Mouse (Mus musculus): ENCODE data around the gene Mast4. TPM values are rescaled to one million over a fixed set of nuclear protein-coding genes. Genes with fewer than 3 reads are reported as not detected.

Mast4 gene
- polyA plus RNA-seq, 2 experiments, result 0.71 to 1.5 TPM

GRCm38 (mm10) chr13:103027456-103028078 lies 306.7 kb downstream of the Mast4 start:
- Histone ChIP-seq H3K4me2 (ENCODE audit: low read depth) (no peak overlapping the region), H3K4me1 (replicated peaks; ENCODE audit: control insufficient read depth in 2 of 2, insufficient read depth in 2 of 2, low read length in 1 of 2) (no peaks in the 10 kb centered on the region), H3K27me3 (ENCODE audit: control insufficient read depth, insufficient read depth, low read length) (no peaks in the 10 kb centered on the region), H3K9me3 (ENCODE audit: control insufficient read depth, low read length) (no peaks in the 10 kb centered on the region), H3K27ac (no peak overlapping the region), H3K9ac (replicated peaks) (no peak overlapping the region), H3K36me3 (replicated peaks; ENCODE audit: control insufficient read depth, insufficient read depth, low read depth) (no peaks in the 10 kb centered on the region), H3K4me3 (ENCODE audit: insufficient read depth in 1 of 2, low read depth in 2 of 2, low read length in 2 of 2) (no peak overlapping the region)
- whole genome bisulfite sequencing (ENCODE audit: insufficient replicate concordance), result 68% methylated on average over 17 of the region's 17 CpGs
- DNase-seq (ENCODE audit: low read depth in 3 of 3, low spot score in 3 of 3) (no peak), ATAC-seq (ENCODE audit: insufficient read depth) (no peak)
- no peak for TF ChIP-seq CTCF (IDR thresholded peaks at IDR 0.05; ENCODE audit: low read depth)
- TF ChIP-seq EP300 (IDR thresholded peaks at IDR 0.05; ENCODE audit: low read depth), result no peak

GRCm38 (mm10) chr13:103025461-103025860 lies 308.8 kb downstream of the Mast4 start:
- no peak overlapping the region for H3K27ac ChIP-seq
- ATAC-seq (ENCODE audit: insufficient read depth) (no peak), DNase-seq (ENCODE audit: low read depth in 3 of 3, low spot score in 3 of 3) (no peak)
- H3K9me3 ChIP-seq (ENCODE audit: control insufficient read depth, low read length), result no peaks in the 10 kb centered on the region
- no peak overlapping the region for H3K9ac ChIP-seq (replicated peaks)
- H3K4me2 ChIP-seq (ENCODE audit: low read depth), result no peak overlapping the region
- H3K27me3 ChIP-seq (ENCODE audit: control insufficient read depth, insufficient read depth, low read length), result no peaks in the 10 kb centered on the region
- H3K4me3 ChIP-seq (ENCODE audit: insufficient read depth in 1 of 2, low read depth in 2 of 2, low read length in 2 of 2), result no peak overlapping the region
- 45% methylated on average over 3 of the region's 3 CpGs for WGBS (ENCODE audit: insufficient replicate concordance)
- H3K4me1 ChIP-seq (replicated peaks; ENCODE audit: control insufficient read depth in 2 of 2, insufficient read depth in 2 of 2, low read length in 1 of 2), result no peaks in the 10 kb centered on the region
- no peak for TF ChIP-seq CTCF (IDR thresholded peaks at IDR 0.05; ENCODE audit: low read depth)
- no peaks in the 10 kb centered on the region for H3K36me3 ChIP-seq (replicated peaks; ENCODE audit: control insufficient read depth, insufficient read depth, low read depth)

DNA sequence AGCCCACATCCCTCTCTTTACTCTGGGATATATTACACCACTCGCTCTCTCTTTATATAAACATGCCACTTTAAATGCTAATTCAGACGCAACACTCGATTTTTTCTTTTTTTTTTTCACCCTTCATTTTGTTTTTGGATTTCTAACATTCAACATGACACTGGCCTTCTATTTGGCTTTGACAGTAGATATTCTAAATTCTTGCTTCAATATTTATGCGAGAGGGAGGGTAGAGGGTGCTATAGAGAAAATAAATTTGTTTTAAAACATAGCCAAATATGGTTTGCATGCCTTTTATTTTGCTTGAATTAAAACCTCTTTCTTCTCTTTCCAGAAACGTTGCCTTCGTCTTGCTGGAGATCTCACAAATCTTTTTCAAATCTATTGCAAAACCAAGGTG lies 315.8 kb downstream of the Mast4 start:
- H3K27me3 ChIP-seq (ENCODE audit: control insufficient read depth, insufficient read depth, low read length), result no peaks in the 10 kb centered on the region
- no peak overlapping the region for H3K4me2 ChIP-seq (ENCODE audit: low read depth)
- no peaks in the 10 kb centered on the region for H3K4me1 ChIP-seq (replicated peaks; ENCODE audit: control insufficient read depth in 2 of 2, insufficient read depth in 2 of 2, low read length in 1 of 2)
- H3K36me3 ChIP-seq (replicated peaks; ENCODE audit: control insufficient read depth, insufficient read depth, low read depth), result no peaks in the 10 kb centered on the region
- H3K27ac ChIP-seq, result no peak overlapping the region
- DNase-seq (ENCODE audit: low read depth in 3 of 3, low spot score in 3 of 3) (no peak), ATAC-seq (ENCODE audit: insufficient read depth) (no peak)
- TF ChIP-seq CTCF (IDR thresholded peaks at IDR 0.05; ENCODE audit: low read depth) (no peak), EP300 (IDR thresholded peaks at IDR 0.05; ENCODE audit: low read depth) (no peak)
- H3K4me3 ChIP-seq (ENCODE audit: insufficient read depth in 1 of 2, low read depth in 2 of 2, low read length in 2 of 2), result no peak overlapping the region
- H3K9me3 ChIP-seq (ENCODE audit: control insufficient read depth, low read length), result no peaks in the 10 kb centered on the region
- H3K9ac ChIP-seq (replicated peaks), result no peak overlapping the region
- WGBS (ENCODE audit: insufficient replicate concordance), result 57% methylated on average over 6 of the region's 6 CpGs

- Histone ChIP-seq H3K27me3 (ENCODE audit: control insufficient read depth, insufficient read depth, low read length) (no peaks in the 10 kb centered on the region), H3K4me1 (replicated peaks; ENCODE audit: control insufficient read depth in 2 of 2, insufficient read depth in 2 of 2, low read length in 1 of 2) (no peaks in the 10 kb centered on the region), H3K36me3 (replicated peaks; ENCODE audit: control insufficient read depth, insufficient read depth, low read depth) (no peaks in the 10 kb centered on the region), H3K4me2 (ENCODE audit: low read depth) (no peak overlapping the region), H3K4me3 (ENCODE audit: insufficient read depth in 1 of 2, low read depth in 2 of 2, low read length in 2 of 2) (no peak overlapping the region), H3K9ac (replicated peaks) (no peak overlapping the region), H3K27ac (no peak overlapping the region), H3K9me3 (ENCODE audit: control insufficient read depth, low read length) (no peaks in the 10 kb centered on the region)
- WGBS (ENCODE audit: insufficient replicate concordance), result 63% methylated on average over 3 of the region's 3 CpGs
- no peak for ATAC-seq (ENCODE audit: insufficient read depth)
- no peak for DNase-seq (ENCODE audit: low read depth in 3 of 3, low spot score in 3 of 3)
- TF ChIP-seq CTCF (IDR thresholded peaks at IDR 0.05; ENCODE audit: low read depth), result no peak
- no peak for TF ChIP-seq EP300 (IDR thresholded peaks at IDR 0.05; ENCODE audit: low read depth)
Observed at GRCm38 (mm10) chr13:103017661-103018060, 316.6 kb downstream of the Mast4 start.

GRCm38 (mm10) chr13:103015131-103015750 lies 319.1 kb downstream of the Mast4 start:
- H3K9ac ChIP-seq (replicated peaks), result no peak overlapping the region
- no peak overlapping the region for H3K4me2 ChIP-seq (ENCODE audit: low read depth)
- WGBS (ENCODE audit: insufficient replicate concordance), result 53% methylated on average over 3 of the region's 3 CpGs
- no peak overlapping the region for H3K4me3 ChIP-seq (ENCODE audit: insufficient read depth in 1 of 2, low read depth in 2 of 2, low read length in 2 of 2)
- DNase-seq (ENCODE audit: low read depth in 3 of 3, low spot score in 3 of 3) (no peak), ATAC-seq (ENCODE audit: insufficient read depth) (no peak)
- no peaks in the 10 kb centered on the region for H3K27me3 ChIP-seq (ENCODE audit: control insufficient read depth, insufficient read depth, low read length)
- no peaks in the 10 kb centered on the region for H3K4me1 ChIP-seq (replicated peaks; ENCODE audit: control insufficient read depth in 2 of 2, insufficient read depth in 2 of 2, low read length in 1 of 2)
- H3K27ac ChIP-seq, result no peak overlapping the region
- no peak for TF ChIP-seq EP300 (IDR thresholded peaks at IDR 0.05; ENCODE audit: low read depth)
- TF ChIP-seq CTCF (IDR thresholded peaks at IDR 0.05; ENCODE audit: low read depth), result no peak
- H3K36me3 ChIP-seq (replicated peaks; ENCODE audit: control insufficient read depth, insufficient read depth, low read depth), result no peaks in the 10 kb centered on the region
- H3K9me3 ChIP-seq (ENCODE audit: control insufficient read depth, low read length), result no peaks in the 10 kb centered on the region

Measured in liver, embryonic 14.5 days (tissue).